ENCODE assay signal across 18 mouse cellular contexts in the genomic region with DNA sequence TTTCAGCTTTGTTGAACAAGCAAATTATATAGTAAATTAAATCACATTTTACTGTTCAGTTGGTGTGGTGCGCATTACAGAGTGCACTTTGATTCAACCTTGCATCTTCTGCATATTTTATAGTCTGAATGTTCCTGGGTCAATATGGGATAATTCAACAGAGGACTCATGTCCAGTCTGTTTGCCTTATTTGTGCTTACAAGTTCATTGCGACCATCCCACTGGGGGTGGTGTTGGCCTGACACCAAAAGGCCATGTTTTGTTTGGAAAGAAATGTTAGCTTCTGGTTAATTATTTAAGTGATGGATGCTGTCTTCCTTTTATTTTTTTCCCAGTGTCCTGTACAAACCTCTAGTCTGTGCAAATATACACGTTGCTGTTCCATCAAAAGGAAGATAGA. TPM values are rescaled to one million over a fixed set of nuclear protein-coding genes. Genes with fewer than 3 reads are reported as not detected.
DNase-seq lines count a peak whose midpoint lies in the region; ATAC-seq and TF ChIP-seq lines count a peak whose summit lies in the region.
"Had no signal": no experiment of that assay in that cellular context is flagged by ENCODE, and none has a peak within 500 bp of the region (broad histone marks: within the 10 kb centered on the region; RNA-seq: fewer than 3 reads in every experiment).

No protein-coding gene starts in this region.

- no peak overlapping the region for H3K4me2 ChIP-seq in forebrain, embryonic 14.5 days (ENCODE audit: low read length)
- H3K4me2 ChIP-seq in forebrain, embryonic 11.5 days (ENCODE audit: low read depth, low read length, severe bottlenecking), result no peak overlapping the region
- no peak overlapping the region for H3K4me2 ChIP-seq in kidney, embryonic 15.5 days
- H3K4me2 ChIP-seq: embryonic facial prominence, embryonic 12.5 days; hindbrain, embryonic 12.5 days; midbrain, embryonic 15.5 days had no signal

- no peaks in the 10 kb centered on the region for H3K9me3 ChIP-seq in forebrain, embryonic 14.5 days (replicated peaks; ENCODE audit: control insufficient read depth, low read length)
- no peaks in the 10 kb centered on the region for H3K9me3 ChIP-seq in forebrain, embryonic 11.5 days (ENCODE audit: control insufficient read depth, low read length)
- no peaks in the 10 kb centered on the region for H3K9me3 ChIP-seq in kidney, embryonic 15.5 days (replicated peaks)
- H3K9me3 ChIP-seq: embryonic facial prominence, embryonic 12.5 days; heart, embryonic 10.5 days; hindbrain, embryonic 12.5 days; midbrain, embryonic 15.5 days had no signal

- peak; percentile 17 for DNase-seq in forebrain, embryonic 14.5 days (ENCODE audit: low spot score)
- DNase-seq in forebrain, embryonic 11.5 days (ENCODE audit: low spot score), result no peak
- DNase-seq in kidney, adult 9 months, result no peak
- DNase-seq in Patski (ENCODE audit: low read depth, low spot score), result peak; percentile 13
- DNase-seq in kidney, postnatal 10 days, result peak; percentile 68
- no peak for DNase-seq in lung, postnatal 25 days (ENCODE audit: low spot score)
- DNase-seq: cerebellum, adult 9-10 months; gastrocnemius, postnatal 36 days; lung, adult 2 months; lung, postnatal 36 days had no signal

- ATAC-seq in forebrain, embryonic 14.5 days, result no peak; the same call in 1 of the 2 replicates
- no peak for ATAC-seq in forebrain, embryonic 11.5 days (replicated peaks; ENCODE audit: low FRiP score)
- peak; percentile 76; the same call in 1 of the 2 replicates for ATAC-seq in kidney, embryonic 15.5 days (replicated peaks; ENCODE audit: low FRiP score)
- ATAC-seq in Patski, result peak; percentile 9
- ATAC-seq: inflammation-experienced regulatory T-cells, adult 6 months; midbrain, embryonic 15.5 days had no signal

- POLR2A ChIA-PET in Patski (lab: Charles Lee), result interaction anchor here (0.8 kb wide), 1 partner anchor 17 kb away, joined by 3 read pairs; no protein-coding TSS in a partner anchor

- H3K4me3 ChIP-seq in forebrain, embryonic 14.5 days (ENCODE audit: low read depth, low read length), result no peak overlapping the region
- H3K4me3 ChIP-seq in forebrain, embryonic 11.5 days (ENCODE audit: low read depth, low read length), result no peak overlapping the region
- no peak overlapping the region for H3K4me3 ChIP-seq in kidney, embryonic 15.5 days (replicated peaks)
- H3K4me3 ChIP-seq: embryonic facial prominence, embryonic 12.5 days; heart, embryonic 10.5 days; hindbrain, embryonic 12.5 days; midbrain, embryonic 15.5 days had no signal

- peak overlapping the region; percentile 33; the same call in 1 of the 2 replicates for H3K27ac ChIP-seq in forebrain, embryonic 14.5 days (ENCODE audit: low read depth, low read length)
- no peak overlapping the region for H3K27ac ChIP-seq in forebrain, embryonic 11.5 days (ENCODE audit: low read depth, low read length)
- no peak overlapping the region for H3K27ac ChIP-seq in kidney, embryonic 15.5 days
- H3K27ac ChIP-seq: embryonic facial prominence, embryonic 12.5 days; heart, embryonic 10.5 days; hindbrain, embryonic 12.5 days; midbrain, embryonic 15.5 days; stomach, postnatal 0 days had no signal

- CTCF ChIA-PET in Patski (lab: Charles Lee), result interaction anchor here (0.8 kb wide), 1 partner anchor 15 kb away, joined by 3 read pairs; no protein-coding TSS in a partner anchor

- no peak overlapping the region for H3K9ac ChIP-seq in forebrain, embryonic 14.5 days (ENCODE audit: low read length)
- H3K9ac ChIP-seq in forebrain, embryonic 11.5 days (ENCODE audit: low read length), result no peak overlapping the region
- H3K9ac ChIP-seq in kidney, embryonic 15.5 days, result no peak overlapping the region
- H3K9ac ChIP-seq: embryonic facial prominence, embryonic 12.5 days; hindbrain, embryonic 12.5 days; midbrain, embryonic 15.5 days had no signal

- in situ Hi-C loops in Patski (cut with MboI; ENCODE audit: low pct_unique_long_range_greater_than_20kb), result no loop called here

- WGBS in forebrain, embryonic 14.5 days, result 61% methylated on average over 3 of the region's 3 CpGs
- 90% methylated on average over 3 of the region's 3 CpGs for WGBS in forebrain, embryonic 11.5 days
- 33% methylated on average over 3 of the region's 3 CpGs for WGBS in kidney, embryonic 15.5 days

- no peak for TF ChIP-seq CTCF in Patski (IDR thresholded peaks at IDR 0.05)

- no peaks in the 10 kb centered on the region for H3K27me3 ChIP-seq in forebrain, embryonic 14.5 days (replicated peaks; ENCODE audit: control insufficient read depth, insufficient read depth, low read length)
- H3K27me3 ChIP-seq in forebrain, embryonic 11.5 days (ENCODE audit: control insufficient read depth, insufficient read depth, low read length), result no peaks in the 10 kb centered on the region
- H3K27me3 ChIP-seq in kidney, embryonic 15.5 days, result no peaks in the 10 kb centered on the region
- H3K27me3 ChIP-seq in Patski, result no peaks in the 10 kb centered on the region
- H3K27me3 ChIP-seq: CH12.LX; embryonic facial prominence, embryonic 12.5 days; hindbrain, embryonic 12.5 days; midbrain, embryonic 15.5 days had no signal

- no peaks in the 10 kb centered on the region for H3K36me3 ChIP-seq in forebrain, embryonic 14.5 days (ENCODE audit: control insufficient read depth, insufficient read depth, low read length)
- no peaks in the 10 kb centered on the region for H3K36me3 ChIP-seq in forebrain, embryonic 11.5 days (ENCODE audit: control insufficient read depth, insufficient read depth, low read length)
- no peaks in the 10 kb centered on the region for H3K36me3 ChIP-seq in kidney, embryonic 15.5 days
- H3K36me3 ChIP-seq: embryonic facial prominence, embryonic 12.5 days; heart, embryonic 10.5 days; hindbrain, embryonic 12.5 days; midbrain, embryonic 15.5 days had no signal

- peaks cover 12% of the 10 kb centered on the region for H3K4me1 ChIP-seq in forebrain, embryonic 14.5 days (ENCODE audit: control insufficient read depth, insufficient read depth, low read length)
- H3K4me1 ChIP-seq in forebrain, embryonic 11.5 days (replicated peaks; ENCODE audit: control insufficient read depth, insufficient read depth, low read length), result no peaks in the 10 kb centered on the region
- no peaks in the 10 kb centered on the region for H3K4me1 ChIP-seq in kidney, embryonic 15.5 days
- H3K4me1 ChIP-seq: embryonic facial prominence, embryonic 12.5 days; heart, embryonic 10.5 days; hindbrain, embryonic 12.5 days; midbrain, embryonic 15.5 days had no signal

RNA-seq across cellular contexts. Expression of a gene that starts 48.7 kb away (rescaled TPM):
- 51.3 and 59.6 TPM in 2 replicates for polyA plus RNA-seq in forebrain, embryonic 14.5 days (2014; fragmentation: Nextera tagmentation; extraction: Ambion mirVana)
- 7.6 and 8.3 TPM in 2 replicates for polyA plus RNA-seq in forebrain, embryonic 11.5 days (2014; fragmentation: Nextera tagmentation; extraction: Ambion mirVana)
- polyA plus RNA-seq in kidney, embryonic 15.5 days (2015; fragmentation: Nextera tagmentation; extraction: Ambion mirVana), result 4.4 and 5.7 TPM in 2 replicates
- 24.5 TPM for polyA plus RNA-seq in Patski (2021)
- polyA plus RNA-seq: inflammation-experienced regulatory T-cells, adult 6 months had no signal

Comparison
In these comparisons a context has a peak if more than half of its experiments do, and no peak if none do; other contexts are left out.
1. DNase-seq: peak in forebrain, embryonic 14.5 days (single experiment), Patski (single experiment) and kidney, postnatal 10 days (single experiment); none in forebrain, embryonic 11.5 days (single experiment), kidney, adult 9 months (single experiment) and lung, postnatal 25 days (single experiment).
2. ATAC-seq: peak in kidney, embryonic 15.5 days (single experiment) and Patski (single experiment); none in forebrain, embryonic 14.5 days (single experiment) and forebrain, embryonic 11.5 days (single experiment).